Mouse (Mus musculus) intestine, embryonic 16.5 days (tissue): Measurements from ENCODE around the gene Gm7971. TPM values are rescaled to one million over a fixed set of nuclear protein-coding genes. Genes with fewer than 3 reads are reported as not detected.
"Not testable (repeated sequence)": the region's sequence is repeated elsewhere in the genome, so short reads cannot be mapped to it uniquely, and the experiment has no call there.

ENCODE experiments used
- ATAC-seq: fragments of 200-750 bp; cut with Nextera tagmentation; 2 replicates; pipeline ENCODE4 v1.8.0; 2017; ENCODE audit warnings: moderate TSS enrichment, moderate library complexity
- H3K27ac ChIP-seq: fragments of 300-500 bp; sonication (generic); 2 replicates; pipeline ENCODE4 v1.5.1; 2014; ENCODE audit warnings: mild to moderate bottlenecking, low read length
- H3K27me3 ChIP-seq: fragments of 300-500 bp; sonication (generic); replicated peaks from 2 replicates; pipeline ENCODE4 v1.6.1; 2014; ENCODE audit warnings: low read length, control low read depth, mixed read lengths; ENCODE audit not compliant: control insufficient read depth, insufficient read depth
- H3K36me3 ChIP-seq: fragments of 300-500 bp; sonication (generic); 2 replicates; pipeline ENCODE4 v1.6.1; 2014; ENCODE audit warnings: low read length, control low read depth; ENCODE audit not compliant: control insufficient read depth, insufficient read depth
- H3K4me1 ChIP-seq: fragments of 300-500 bp; sonication (generic); 2 replicates; pipeline ENCODE4 v1.6.1; 2014; ENCODE audit warnings: low read length, control low read depth, mixed read lengths; ENCODE audit not compliant: control insufficient read depth, insufficient read depth
- H3K4me2 ChIP-seq: fragments of 300-500 bp; sonication (generic); 2 replicates; pipeline ENCODE4 v1.6.1; 2014; ENCODE audit warnings: low read depth, low read length, control low read depth
- H3K4me3 ChIP-seq: fragments of 300-500 bp; sonication (generic); 2 replicates; pipeline ENCODE4 v1.5.1; 2014; ENCODE audit warnings: mild to moderate bottlenecking, low read length
- H3K9ac ChIP-seq: fragments of 300-500 bp; sonication (generic); 2 replicates; pipeline ENCODE4 v1.6.1; 2014; ENCODE audit warnings: low read depth, low read length
- H3K9me3 ChIP-seq: fragments of 300-500 bp; sonication (generic); 2 replicates; pipeline ENCODE4 v1.6.1; 2016; ENCODE audit warnings: low read length, control low read depth; ENCODE audit not compliant: control insufficient read depth
- WGBS: fragments of 180-500 bp; shearing (Covaris S2); extraction: QIAGEN DNeasy Blood & Tissue Kit; methylation state at CpG from one replicate; pipeline ENCODE4 v1.1.7; 2014; 5-methylcytosine and 5-hydroxymethylcytosine counted together
- polyA plus RNA-seq: library from polyadenylated mRNA; unstranded; fragments of >200 nt; fragmentation: Nextera tagmentation; extraction: Ambion mirVana; gene quantifications from 2 replicates; pipeline ENCODE4 v1.2.1, GENCODE M21; 2015

The Gm7971 gene
- polyA plus RNA-seq: not detected in 2 replicates

GRCm38 (mm10) chr5:95594775-95595174 is at the start of gene Gm7971:
Gene Gm7971, minus strand, starts transcription at chr5:95594875.
- not testable (repeated sequence) for H3K27ac ChIP-seq, H3K36me3 ChIP-seq, H3K4me2 ChIP-seq, H3K9ac ChIP-seq, H3K4me3 ChIP-seq, H3K9me3 ChIP-seq, ATAC-seq, H3K4me1 ChIP-seq, H3K27me3 ChIP-seq
- no CpG with 5 or more reads among the region's 1 CpGs for WGBS

Other genes starting within 250 kb of the Gm7971 start
- not detected in 2 replicates for gene D5Ertd577e, start 138.1 kb downstream of the Gm7971 start, polyA plus RNA-seq
- gene Gm3286, start 84.1 kb downstream of the Gm7971 start, polyA plus RNA-seq: not detected in 2 replicates
- not detected in 2 replicates for gene Gm7978, start 141.3 kb upstream of the Gm7971 start, polyA plus RNA-seq
- gene Gm7982, start 147.1 kb upstream of the Gm7971 start, polyA plus RNA-seq: not detected in 2 replicates
- not detected in 2 replicates for gene E330014E10Rik, start 181.1 kb upstream of the Gm7971 start, polyA plus RNA-seq